Mouse (Mus musculus): ENCODE results near the gene Loxl3. TPM values are rescaled to one million over a fixed set of nuclear protein-coding genes. Genes with fewer than 3 reads are reported as not detected.

Loxl3 gene
- polyA plus RNA-seq, 1 experiment from 2014 or later, result 8.0 TPM

DNA sequence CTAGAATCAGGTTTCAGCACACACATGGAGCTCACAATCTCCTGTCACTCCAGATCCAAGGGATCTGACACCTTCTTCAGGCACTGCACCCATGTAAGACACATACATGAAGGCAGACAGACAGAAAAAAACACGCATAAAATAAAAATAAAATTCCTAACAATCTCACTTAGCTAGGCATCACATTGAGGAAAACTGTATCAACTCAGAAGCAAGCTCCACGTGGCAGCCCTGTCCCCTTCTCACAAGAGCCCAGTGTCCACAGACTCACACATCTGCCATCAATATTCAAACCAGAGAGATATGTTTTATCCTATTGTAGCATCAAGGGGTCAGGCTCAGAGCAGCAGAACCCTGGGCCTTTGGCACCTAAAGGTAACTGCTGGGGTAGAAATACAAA lies 29.7 kb upstream of the Loxl3 start:
- H3K9ac ChIP-seq, result no peak overlapping the region
- no peaks in the 10 kb centered on the region for H3K36me3 ChIP-seq
- no peaks in the 10 kb centered on the region for H3K27me3 ChIP-seq (replicated peaks)
- H3K4me1 ChIP-seq (replicated peaks), result peaks cover 14% of the 10 kb centered on the region
- no peak for ATAC-seq (ENCODE audit: insufficient number of reproducible peaks, low FRiP score)
- H3K27ac ChIP-seq (ENCODE audit: poor library complexity, severe bottlenecking), result peak overlapping the region; percentile 53
- no peak overlapping the region for H3K4me3 ChIP-seq
- no peaks in the 10 kb centered on the region for H3K9me3 ChIP-seq (replicated peaks)
- 75% methylated on average over 2 of the region's 2 CpGs for WGBS
- H3K4me2 ChIP-seq, result 0 out of 2 replicates have a peak overlapping the region, but pooled peaks have one; percentile 5

DNA sequence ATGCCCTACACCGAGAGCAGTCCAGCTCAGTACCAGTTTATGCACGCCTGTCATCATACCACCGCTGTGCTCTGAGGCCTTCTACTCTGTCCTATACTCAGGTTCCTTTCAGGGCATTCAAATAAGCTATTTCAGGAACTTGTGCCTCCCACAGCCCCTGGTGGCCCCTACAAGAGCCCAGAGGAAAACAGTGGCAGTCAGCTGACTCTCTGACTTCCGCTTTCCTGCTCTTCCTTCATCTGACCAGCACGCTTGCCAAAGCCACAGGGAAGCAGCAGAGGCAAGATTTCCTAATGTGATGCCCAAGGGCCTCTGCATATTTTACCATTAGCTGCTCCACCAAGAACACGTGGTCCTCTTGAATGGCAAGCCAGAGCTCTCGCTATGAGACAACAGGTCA lies 29.1 kb upstream of the Loxl3 start:
- peak; percentile 56; the same call in 1 of the 2 replicates for ATAC-seq (ENCODE audit: insufficient number of reproducible peaks, low FRiP score)
- H3K4me2 ChIP-seq, result 0 out of 2 replicates have a peak overlapping the region, but pooled peaks have one; percentile 5
- no peaks in the 10 kb centered on the region for H3K27me3 ChIP-seq (replicated peaks)
- WGBS, result 28% methylated on average over 7 of the region's 7 CpGs
- peak overlapping the region; percentile 53; the same call in 1 of the 2 replicates for H3K27ac ChIP-seq (ENCODE audit: poor library complexity, severe bottlenecking)
- peaks cover 14% of the 10 kb centered on the region for H3K4me1 ChIP-seq (replicated peaks)
- H3K9me3 ChIP-seq (replicated peaks), result no peaks in the 10 kb centered on the region
- H3K36me3 ChIP-seq, result no peaks in the 10 kb centered on the region
- no peak overlapping the region for H3K9ac ChIP-seq
- no peak overlapping the region for H3K4me3 ChIP-seq

DNA sequence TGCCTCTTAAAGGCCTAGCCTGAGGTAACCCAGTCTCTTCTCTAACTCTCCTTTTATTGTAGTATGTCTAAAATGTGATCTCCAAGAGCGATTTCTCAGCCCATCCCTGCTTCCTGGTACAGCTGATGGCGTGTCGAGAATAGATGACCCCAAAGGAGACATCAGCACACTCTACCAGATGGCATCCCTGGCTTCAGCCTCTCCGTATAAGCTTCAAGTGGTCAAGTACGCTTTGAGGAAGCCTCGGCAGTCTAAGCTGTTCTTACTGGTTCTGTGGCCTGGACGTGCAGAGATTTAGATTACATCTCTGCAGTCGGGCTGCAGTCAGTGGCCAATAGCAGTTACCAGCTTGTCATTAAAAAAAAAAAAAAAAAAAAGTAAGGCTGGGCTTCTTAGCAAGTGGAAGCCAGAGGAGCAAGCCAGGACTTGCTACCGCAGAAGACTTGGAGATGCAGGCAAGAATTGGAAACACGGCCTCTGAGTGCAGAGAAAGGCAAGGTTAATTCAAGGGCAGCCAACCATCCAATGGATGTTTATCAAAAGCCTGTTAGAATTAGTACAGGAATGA lies 28.4 kb upstream of the Loxl3 start:
- H3K4me1 ChIP-seq (replicated peaks), result peaks cover 16% of the 10 kb centered on the region
- ATAC-seq (ENCODE audit: insufficient number of reproducible peaks, low FRiP score), result no peak
- no peaks in the 10 kb centered on the region for H3K9me3 ChIP-seq (replicated peaks)
- no peaks in the 10 kb centered on the region for H3K27me3 ChIP-seq (replicated peaks)
- WGBS, result 81% methylated on average over 10 of the region's 10 CpGs
- H3K4me2 ChIP-seq, result no peak overlapping the region
- no peak overlapping the region for H3K4me3 ChIP-seq
- H3K27ac ChIP-seq (ENCODE audit: poor library complexity, severe bottlenecking), result no peak overlapping the region
- H3K36me3 ChIP-seq, result no peaks in the 10 kb centered on the region
- no peak overlapping the region for H3K9ac ChIP-seq

DNA sequence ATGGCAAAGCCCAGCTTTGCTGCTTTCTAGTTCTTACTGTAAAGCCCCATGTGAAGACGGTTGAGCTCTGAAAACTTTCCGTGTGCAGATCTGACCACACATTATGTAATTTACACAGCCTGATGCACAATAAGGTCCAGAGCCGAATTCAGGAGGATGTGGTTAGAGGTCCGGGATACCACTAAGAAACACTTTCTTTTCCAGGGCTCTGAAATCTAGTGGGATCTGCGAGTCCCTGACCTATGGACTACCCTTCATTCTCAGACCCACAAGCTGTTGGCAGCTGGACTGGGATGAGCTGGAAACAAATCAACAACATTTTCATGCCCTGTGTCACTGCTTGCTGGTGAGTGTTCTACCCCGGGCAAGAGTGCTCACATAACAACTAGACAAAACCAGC lies 27.9 kb upstream of the Loxl3 start:
- H3K9ac ChIP-seq, result no peak overlapping the region
- peaks cover 18% of the 10 kb centered on the region for H3K4me1 ChIP-seq (replicated peaks)
- H3K4me3 ChIP-seq, result no peak overlapping the region
- ATAC-seq (ENCODE audit: insufficient number of reproducible peaks, low FRiP score), result no peak
- WGBS, result 82% methylated on average over 6 of the region's 6 CpGs
- H3K27me3 ChIP-seq (replicated peaks), result no peaks in the 10 kb centered on the region
- no peak overlapping the region for H3K4me2 ChIP-seq
- no peaks in the 10 kb centered on the region for H3K36me3 ChIP-seq
- no peak overlapping the region for H3K27ac ChIP-seq (ENCODE audit: poor library complexity, severe bottlenecking)
- no peaks in the 10 kb centered on the region for H3K9me3 ChIP-seq (replicated peaks)

DNA sequence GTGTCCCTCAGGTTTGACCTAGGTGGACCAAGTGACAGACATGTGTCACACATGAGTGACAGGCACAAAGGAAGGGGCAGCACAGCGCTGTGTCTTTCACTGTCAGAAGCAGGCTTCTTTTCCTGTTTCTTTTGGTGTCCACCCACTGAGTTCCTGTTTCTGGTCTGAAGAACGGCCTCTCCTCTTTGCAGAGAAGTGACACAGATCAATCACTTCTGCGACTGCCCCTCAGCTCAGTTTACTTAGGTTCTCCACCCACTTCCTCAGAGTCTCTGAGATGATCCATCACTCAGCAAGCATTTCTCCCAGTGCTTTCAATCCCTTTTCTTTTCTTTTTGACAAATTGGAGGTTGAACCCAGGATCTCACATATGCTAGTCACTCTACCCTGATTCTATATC lies 25.3 kb upstream of the Loxl3 start:
- no peak overlapping the region for H3K4me3 ChIP-seq
- no peaks in the 10 kb centered on the region; the same call in 1 of the 2 replicates for H3K27me3 ChIP-seq (replicated peaks)
- H3K9ac ChIP-seq, result no peak overlapping the region
- ATAC-seq (ENCODE audit: insufficient number of reproducible peaks, low FRiP score), result no peak
- WGBS, result 43% methylated on average over 3 of the region's 3 CpGs
- H3K4me2 ChIP-seq, result no peak overlapping the region
- no peaks in the 10 kb centered on the region for H3K9me3 ChIP-seq (replicated peaks)
- H3K27ac ChIP-seq (ENCODE audit: poor library complexity, severe bottlenecking), result no peak overlapping the region
- no peaks in the 10 kb centered on the region for H3K36me3 ChIP-seq
- peaks cover 18% of the 10 kb centered on the region for H3K4me1 ChIP-seq (replicated peaks)

DNA sequence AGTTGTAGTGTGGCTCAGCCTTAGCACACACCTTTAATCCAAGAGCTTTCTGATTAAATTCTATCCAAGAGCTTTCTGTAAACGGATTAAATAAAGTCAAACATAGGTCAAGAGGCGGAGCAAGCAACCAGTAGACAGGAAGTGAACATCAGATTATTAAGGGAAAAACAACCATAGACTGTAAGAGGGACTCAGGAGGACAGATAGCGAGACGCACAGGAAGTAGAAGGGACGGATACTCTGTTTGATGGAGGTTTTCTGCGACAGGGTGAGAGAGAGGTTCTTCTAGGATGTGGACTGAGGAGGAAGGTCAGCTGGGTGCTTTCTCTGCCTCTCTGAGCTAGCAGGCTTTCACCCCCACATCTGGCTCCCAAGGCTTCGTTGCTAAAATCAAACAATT lies 24.0 kb upstream of the Loxl3 start:
- H3K4me1 ChIP-seq (replicated peaks), result peaks cover 14% of the 10 kb centered on the region
- no peak overlapping the region for H3K9ac ChIP-seq
- no peaks in the 10 kb centered on the region for H3K36me3 ChIP-seq
- 0 out of 2 replicates have a peak overlapping the region, but pooled peaks have one; percentile 5 for H3K27ac ChIP-seq (ENCODE audit: poor library complexity, severe bottlenecking)
- WGBS, result 45% methylated on average over 7 of the region's 7 CpGs
- no peaks in the 10 kb centered on the region; the same call in 1 of the 2 replicates for H3K27me3 ChIP-seq (replicated peaks)
- no peak for ATAC-seq (ENCODE audit: insufficient number of reproducible peaks, low FRiP score)
- H3K9me3 ChIP-seq (replicated peaks), result no peaks in the 10 kb centered on the region
- H3K4me2 ChIP-seq, result no peak overlapping the region
- no peak overlapping the region for H3K4me3 ChIP-seq

DNA sequence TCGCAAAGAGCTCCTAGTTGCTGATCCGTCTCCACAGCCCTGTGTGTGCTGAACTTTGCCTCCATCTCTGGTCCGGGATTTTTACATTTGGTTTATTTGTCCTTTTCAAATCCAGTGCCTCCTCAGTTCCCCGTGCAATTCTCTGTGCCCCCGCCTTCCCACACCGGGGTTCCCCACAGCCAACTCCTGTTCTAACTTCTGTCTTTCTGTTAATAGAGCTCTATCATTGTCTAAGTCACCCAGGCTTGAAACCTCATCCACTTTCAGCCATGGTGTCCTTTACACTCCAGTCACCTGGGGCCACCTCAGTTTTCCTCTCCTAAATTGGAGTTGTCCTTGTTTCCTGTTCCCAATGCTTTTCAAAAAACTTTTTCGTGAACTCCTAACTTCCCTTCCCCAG lies 22.7 kb upstream of the Loxl3 start:
- Histone ChIP-seq H3K4me1 (replicated peaks) (peaks cover 10% of the 10 kb centered on the region; the same call in 1 of the 2 replicates), H3K36me3 (no peaks in the 10 kb centered on the region), H3K9me3 (replicated peaks) (no peaks in the 10 kb centered on the region), H3K9ac (no peak overlapping the region), H3K4me3 (no peak overlapping the region), H3K4me2 (no peak overlapping the region), H3K27ac (ENCODE audit: poor library complexity, severe bottlenecking) (no peak overlapping the region), H3K27me3 (replicated peaks) (no peaks in the 10 kb centered on the region; the same call in 1 of the 2 replicates)
- ATAC-seq (ENCODE audit: insufficient number of reproducible peaks, low FRiP score), result no peak
- 83% methylated on average over 7 of the region's 7 CpGs for WGBS

DNA sequence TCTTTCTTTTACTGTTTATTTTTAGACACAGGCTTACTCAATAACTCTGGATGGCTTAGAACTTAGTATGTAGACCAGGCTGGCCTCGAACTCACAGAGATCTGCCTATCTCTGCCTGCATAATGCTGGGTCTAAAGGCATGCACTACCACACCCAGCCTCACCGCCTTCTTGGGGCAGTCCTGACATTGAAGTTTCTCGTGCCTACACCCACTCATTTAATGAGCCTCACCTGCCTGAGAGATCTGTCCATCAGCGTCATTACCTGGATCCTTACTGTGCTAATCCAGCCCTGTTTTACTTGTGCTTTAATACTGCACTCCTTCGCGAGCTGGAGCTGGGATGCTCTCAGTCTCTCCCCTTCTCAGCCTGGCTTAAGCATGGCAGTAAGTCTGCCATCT lies 22.2 kb upstream of the Loxl3 start:
- H3K9ac ChIP-seq, result no peak overlapping the region
- no peak overlapping the region for H3K27ac ChIP-seq (ENCODE audit: poor library complexity, severe bottlenecking)
- no peaks in the 10 kb centered on the region for H3K9me3 ChIP-seq (replicated peaks)
- no peak for ATAC-seq (ENCODE audit: insufficient number of reproducible peaks, low FRiP score)
- H3K4me3 ChIP-seq, result no peak overlapping the region
- 69% methylated on average over 6 of the region's 6 CpGs for WGBS
- H3K27me3 ChIP-seq (replicated peaks), result no peaks in the 10 kb centered on the region; the same call in 1 of the 2 replicates
- H3K4me2 ChIP-seq, result no peak overlapping the region
- H3K4me1 ChIP-seq (replicated peaks), result peaks cover 12% of the 10 kb centered on the region
- H3K36me3 ChIP-seq, result no peaks in the 10 kb centered on the region

DNA sequence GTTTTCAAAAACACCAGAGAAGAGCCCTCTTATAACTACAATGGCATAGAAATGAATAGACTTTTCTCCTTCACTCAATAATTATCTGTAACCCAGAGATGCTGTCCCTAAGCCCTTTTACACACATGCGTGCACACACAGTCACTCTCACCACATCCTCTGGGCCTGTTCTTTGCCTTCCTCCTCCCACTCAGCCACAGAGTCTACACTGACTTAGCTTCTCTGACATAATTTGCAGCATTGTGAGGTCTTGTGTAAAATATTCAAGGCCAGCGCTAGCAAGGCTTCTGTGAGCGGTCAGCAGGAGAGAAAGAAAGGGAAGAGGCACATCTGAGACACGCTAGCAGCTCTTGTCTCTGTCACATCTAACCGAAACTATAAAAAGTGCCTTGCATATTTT lies 20.5 kb upstream of the Loxl3 start:
- Histone ChIP-seq H3K4me1 (replicated peaks) (peaks cover 16% of the 10 kb centered on the region), H3K27ac (ENCODE audit: poor library complexity, severe bottlenecking) (no peak overlapping the region), H3K36me3 (no peaks in the 10 kb centered on the region), H3K4me3 (no peak overlapping the region), H3K9ac (no peak overlapping the region), H3K4me2 (no peak overlapping the region), H3K9me3 (replicated peaks) (no peaks in the 10 kb centered on the region), H3K27me3 (replicated peaks) (no peaks in the 10 kb centered on the region; the same call in 1 of the 2 replicates)
- 81% methylated on average over 5 of the region's 5 CpGs for WGBS
- no peak for ATAC-seq (ENCODE audit: insufficient number of reproducible peaks, low FRiP score)

DNA sequence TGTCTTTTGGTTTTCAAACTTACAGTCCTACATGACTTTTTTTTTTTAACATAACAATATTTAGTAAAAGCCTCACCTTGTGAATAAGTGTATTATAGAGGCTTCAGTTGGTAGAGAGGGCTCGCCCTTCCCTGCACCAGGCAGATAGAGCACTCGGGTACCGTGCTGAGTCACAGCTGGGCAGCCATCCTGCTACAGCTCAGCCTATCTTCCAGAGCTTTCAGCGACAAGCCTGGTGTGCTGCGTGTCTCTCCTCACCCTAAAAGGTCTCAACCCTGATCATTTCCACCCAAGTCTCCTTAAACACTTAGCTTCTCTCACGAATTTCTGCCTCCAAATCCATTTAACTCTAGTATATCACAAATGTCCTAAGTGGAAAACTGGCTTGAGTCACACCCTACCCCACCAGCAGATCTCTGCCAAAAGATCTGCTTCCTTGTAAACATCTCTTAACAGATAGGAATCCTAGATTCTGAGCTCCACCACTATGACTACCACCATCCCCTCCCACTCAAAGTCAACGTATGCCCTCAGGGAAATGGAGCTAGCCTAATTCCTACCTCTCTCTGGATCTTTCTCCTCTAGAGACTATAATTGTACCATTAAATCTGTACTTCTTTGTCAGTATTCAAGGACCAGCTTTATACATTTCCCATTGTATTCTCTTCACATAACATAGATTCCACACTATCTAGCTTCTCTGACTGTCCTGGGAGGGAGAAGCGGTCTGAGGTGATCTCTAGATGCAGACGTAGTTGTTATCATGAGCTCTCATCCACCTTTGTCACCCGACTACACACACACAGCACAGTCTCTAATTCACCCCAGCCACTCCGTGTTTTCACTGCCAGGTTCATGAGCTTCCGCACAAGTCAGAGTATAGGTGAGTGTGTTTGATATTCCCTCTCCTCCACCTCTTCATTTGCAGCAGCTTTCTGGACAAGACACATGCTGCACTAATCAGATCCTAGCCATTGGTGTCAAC lies 19.2 kb upstream of the Loxl3 start:
- Histone ChIP-seq H3K36me3 (no peaks in the 10 kb centered on the region), H3K27ac (ENCODE audit: poor library complexity, severe bottlenecking) (peak overlapping the region; percentile 35), H3K4me3 (no peak overlapping the region), H3K9me3 (replicated peaks) (no peaks in the 10 kb centered on the region), H3K4me2 (no peak overlapping the region), H3K27me3 (replicated peaks) (no peaks in the 10 kb centered on the region; the same call in 1 of the 2 replicates), H3K9ac (no peak overlapping the region), H3K4me1 (replicated peaks) (peaks cover 16% of the 10 kb centered on the region)
- 33% methylated on average over 12 of the region's 12 CpGs for WGBS
- ATAC-seq (ENCODE audit: insufficient number of reproducible peaks, low FRiP score), result peak; percentile 96

DNA sequence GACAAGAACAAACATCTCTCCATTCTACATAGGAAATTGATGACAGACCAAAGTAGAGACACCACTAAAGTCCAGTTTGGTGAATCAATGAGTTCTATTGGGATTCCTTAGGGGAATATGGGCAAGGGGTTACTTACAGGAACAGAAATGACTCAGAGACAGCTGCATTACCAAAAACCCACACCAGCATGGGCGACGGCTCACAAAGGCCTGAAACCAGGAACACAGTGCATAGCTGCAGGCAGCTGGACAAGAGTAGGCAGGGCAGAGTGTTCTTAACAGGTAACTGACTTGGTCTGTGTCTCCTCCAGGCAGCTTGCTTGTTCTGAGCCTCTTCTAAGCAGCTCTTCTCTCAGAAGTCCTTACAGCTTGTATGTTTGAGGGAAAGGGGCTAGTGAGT lies 18.2 kb upstream of the Loxl3 start:
- Histone ChIP-seq H3K27ac (ENCODE audit: poor library complexity, severe bottlenecking) (no peak overlapping the region), H3K4me2 (no peak overlapping the region), H3K9me3 (replicated peaks) (no peaks in the 10 kb centered on the region), H3K4me3 (no peak overlapping the region), H3K4me1 (replicated peaks) (peaks cover 12% of the 10 kb centered on the region; the same call in 1 of the 2 replicates), H3K9ac (no peak overlapping the region), H3K27me3 (replicated peaks) (no peaks in the 10 kb centered on the region; the same call in 1 of the 2 replicates), H3K36me3 (no peaks in the 10 kb centered on the region)
- 90% methylated on average over 2 of the region's 2 CpGs for WGBS
- ATAC-seq (ENCODE audit: insufficient number of reproducible peaks, low FRiP score), result no peak
